Mouse (Mus musculus) granulocyte monocyte progenitor cell, adult 5-6 weeks (primary cell): Measurements from ENCODE around the gene Prkcq. TPM values are rescaled to one million over a fixed set of nuclear protein-coding genes. Genes with fewer than 3 reads are reported as not detected.

Source experiments
- ATAC-seq: replicated peaks from 2 replicates; pipeline ENCODE4 v1.8.0; 2016; ENCODE audit warnings: mild to moderate bottlenecking, moderate TSS enrichment, inconsistent platforms; ENCODE audit not compliant: poor library complexity, severe bottlenecking
- total RNA-seq, 2 experiments: library from RNA; stranded (forward) in 1 of 2; stranded (reverse) in 1 of 2; fragments of 200-712, 200-1000 nt in 1 of 2; fragments of >200 nt in 1 of 2; fragmentation: Nextera tagmentation in 1 of 2; gene quantifications; 2 replicates each; pipeline ENCODE4 v1.2.3; 2014 to 2017

The Prkcq gene
- total RNA-seq, 2 experiments from 2014 or later, result 0.28 to 0.72 TPM

GRCm38 (mm10) chr2:11278965-11279364 is 107.1 kb downstream of the Prkcq start:
- ATAC-seq, result 0 out of 2 replicates have a peak, but pooled peaks have one; percentile 7

- 0 out of 2 replicates have a peak, but pooled peaks have one; percentile 33 for ATAC-seq
Measured at GRCm38 (mm10) chr2:11280247-11280646, 108.3 kb downstream of the Prkcq start.

GRCm38 (mm10) chr2:11287834-11288530 is 116.1 kb downstream of the Prkcq start:
- no peak for ATAC-seq

- peak; percentile 89 for ATAC-seq
Measured at GRCm38 (mm10) chr2:11288531-11288846, 116.6 kb downstream of the Prkcq start.

- no peak for ATAC-seq
Measured at GRCm38 (mm10) chr2:11290931-11291330, 119.0 kb downstream of the Prkcq start.

- no peak for ATAC-seq
Measured at GRCm38 (mm10) chr2:11291570-11292405, 119.9 kb downstream of the Prkcq start.

GRCm38 (mm10) chr2:11293144-11293543 is 121.2 kb downstream of the Prkcq start:
- ATAC-seq, result peak; percentile 60

GRCm38 (mm10) chr2:11294643-11295191 is 122.8 kb downstream of the Prkcq start:
- no peak for ATAC-seq

GRCm38 (mm10) chr2:11298811-11299210 is 126.9 kb downstream of the Prkcq start:
- no peak for ATAC-seq

- peak; percentile 61 for ATAC-seq
Measured at GRCm38 (mm10) chr2:11299366-11299765, 127.5 kb downstream of the Prkcq start.

GRCm38 (mm10) chr2:11300362-11300761 is 128.5 kb downstream of the Prkcq start:
- peak; percentile 96 for ATAC-seq

- ATAC-seq, result peak; percentile 83
Measured at GRCm38 (mm10) chr2:11320241-11320640, 148.3 kb downstream of the Prkcq start.

- no peak for ATAC-seq
Measured at GRCm38 (mm10) chr2:11322396-11322795, 150.5 kb downstream of the Prkcq start.

- ATAC-seq, result no peak
Measured at GRCm38 (mm10) chr2:11327280-11327679, 155.4 kb downstream of the Prkcq start.

GRCm38 (mm10) chr2:11329407-11330224 is 157.7 kb downstream of the Prkcq start:
- ATAC-seq, result no peak

GRCm38 (mm10) chr2:11331528-11332446 is 159.9 kb downstream of the Prkcq start:
- peak; percentile 31 for ATAC-seq

- peak; percentile 78 for ATAC-seq
Measured at GRCm38 (mm10) chr2:11332469-11332868, 160.6 kb downstream of the Prkcq start.

- peak; percentile 77 for ATAC-seq
Measured at GRCm38 (mm10) chr2:11333301-11334017, 161.6 kb downstream of the Prkcq start.

- ATAC-seq, result no peak
Measured at GRCm38 (mm10) chr2:11336320-11336719, 164.4 kb downstream of the Prkcq start.
